Mouse (Mus musculus) MEL (cell line): ENCODE data around the gene Lcn3. TPM values are rescaled to one million over a fixed set of nuclear protein-coding genes. Genes with fewer than 3 reads are reported as not detected.

Source experiments
- DNase-seq: peaks from one replicate; pipeline ENCODE4 v3.0.0; 2011; ENCODE audit warnings: low read depth, low spot score
- H3K27ac ChIP-seq: 2 replicates; pipeline ENCODE4 v1.5.1; 2012; ENCODE audit warnings: low read depth, mild to moderate bottlenecking, control low read depth, low read length, moderate library complexity; ENCODE audit not compliant: control insufficient read depth
- H3K27me3 ChIP-seq, 2 experiments: fragments of 150-350 bp in 1 of 2; sonication (generic) in 1 of 2; 2 replicates each; pipeline ENCODE4 v1.6.1; 2012; ENCODE audit warnings: low read length in 2 of 2, mild to moderate bottlenecking in 2 of 2, improper control_type of control experiment in 1 of 2, moderate library complexity in 1 of 2; ENCODE audit not compliant: insufficient read depth in 2 of 2, control insufficient read depth in 1 of 2
- H3K36me3 ChIP-seq, 2 experiments: 2 replicates each; pipeline ENCODE4 v1.6.1; 2012 to 2014; ENCODE audit warnings: low read length in 2 of 2, improper control_type of control experiment in 1 of 2, inconsistent platforms in 1 of 2, mild to moderate bottlenecking in 1 of 2; ENCODE audit not compliant: insufficient read depth in 2 of 2, control insufficient read depth in 1 of 2
- H3K4me1 ChIP-seq, 2 experiments: fragments of 150-350 bp in 1 of 2; sonication (generic) in 1 of 2; 2 replicates each; pipeline ENCODE4 v1.6.1; 2012; ENCODE audit warnings: low read length in 2 of 2, improper control_type of control experiment in 1 of 2, mild to moderate bottlenecking in 1 of 2; ENCODE audit not compliant: insufficient read depth in 2 of 2, control insufficient read depth in 1 of 2
- H3K4me3 ChIP-seq, 2 experiments: fragments of 150-350 bp in 1 of 2; sonication (generic) in 1 of 2; 2 replicates each; pipeline ENCODE4 v1.5.1; 2012; ENCODE audit warnings: low read depth in 2 of 2, low read length in 2 of 2, mild to moderate bottlenecking in 2 of 2, moderate library complexity in 2 of 2, control low read depth in 1 of 2, improper control_type of control experiment in 1 of 2; ENCODE audit not compliant: control insufficient read depth in 1 of 2, insufficient read depth in 1 of 2
- H3K79me2 ChIP-seq: 2 replicates; pipeline ENCODE4 v1.6.1; 2012; ENCODE audit warnings: mild to moderate bottlenecking, low read length, moderate library complexity; ENCODE audit not compliant: control insufficient read depth, poor library complexity, insufficient read depth
- H3K9ac ChIP-seq: 2 replicates; pipeline ENCODE4 v1.6.1; 2012; ENCODE audit warnings: low read depth, mild to moderate bottlenecking, control low read depth, low read length, moderate library complexity; ENCODE audit not compliant: control insufficient read depth, poor library complexity, severe bottlenecking
- H3K9me3 ChIP-seq: fragments of 150-350 bp; sonication (generic); replicated peaks from 2 replicates; pipeline ENCODE4 v1.6.1; 2012; ENCODE audit warnings: mild to moderate bottlenecking, low read length, improper control_type of control experiment, moderate library complexity; ENCODE audit not compliant: insufficient read depth
- BHLHE40 ChIP-seq: IDR thresholded peaks from 2 replicates; pipeline ENCODE4 v1.6.1; 2012; ENCODE audit warnings: low read depth, mild to moderate bottlenecking, inconsistent platforms, low read length, improper control_type of control experiment, borderline replicate concordance
- CHD1 ChIP-seq: IDR thresholded peaks from 2 replicates; pipeline ENCODE4 v1.6.1; 2012; ENCODE audit warnings: low read depth, mild to moderate bottlenecking, inconsistent platforms, low read length, improper control_type of control experiment
- ELF1 ChIP-seq: IDR thresholded peaks from 2 replicates; pipeline ENCODE4 v1.6.1; 2014; ENCODE audit warnings: low read depth, mild to moderate bottlenecking, inconsistent platforms, low read length, improper control_type of control experiment, moderate library complexity
- EP300 ChIP-seq, 2 experiments: IDR thresholded peaks; 2 replicates each; pipeline ENCODE4 v1.6.1; 2011; ENCODE audit warnings: improper control_type of control experiment in 2 of 2, low read length in 2 of 2, low read depth in 1 of 2, mild to moderate bottlenecking in 1 of 2
- ETS1 ChIP-seq: IDR thresholded peaks from 2 replicates; pipeline ENCODE4 v1.6.1; 2012; ENCODE audit warnings: low read depth, mild to moderate bottlenecking, inconsistent platforms, low read length, improper control_type of control experiment, moderate library complexity
- GABPA ChIP-seq: IDR thresholded peaks from 2 replicates; pipeline ENCODE4 v1.6.1; 2012; ENCODE audit warnings: low read depth, mild to moderate bottlenecking, inconsistent platforms, low read length, improper control_type of control experiment, moderate library complexity
- MAFK ChIP-seq: IDR thresholded peaks from 2 replicates; pipeline ENCODE4 v1.6.1; 2011; ENCODE audit warnings: low read depth, mild to moderate bottlenecking, low read length, improper control_type of control experiment, borderline replicate concordance
- MAX ChIP-seq: IDR thresholded peaks from 2 replicates; pipeline ENCODE4 v1.6.1; 2011; ENCODE audit warnings: low read length, improper control_type of control experiment
- MAZ ChIP-seq: IDR thresholded peaks from 2 replicates; pipeline ENCODE4 v1.6.1; 2012; ENCODE audit warnings: low read depth, mild to moderate bottlenecking, inconsistent platforms, low read length, improper control_type of control experiment
- MEF2A ChIP-seq: IDR thresholded peaks from 2 replicates; pipeline ENCODE4 v1.6.1; 2014; ENCODE audit warnings: low read depth, mild to moderate bottlenecking, inconsistent platforms, low read length, improper control_type of control experiment; ENCODE audit not compliant: poor library complexity, insufficient replicate concordance, severe bottlenecking; ENCODE audit errors: extremely low read depth
- POLR2A ChIP-seq, 2 experiments: IDR thresholded peaks; 2 replicates each; pipeline ENCODE4 v1.6.1; 2011 to 2012; ENCODE audit warnings: low read length in 2 of 2, mild to moderate bottlenecking in 2 of 2, control low read depth in 1 of 2, improper control_type of control experiment in 1 of 2, low read depth in 1 of 2, moderate library complexity in 1 of 2; ENCODE audit not compliant: control insufficient read depth in 1 of 2, insufficient read depth in 1 of 2, poor library complexity in 1 of 2
- POLR2AphosphoS5 ChIP-seq: IDR thresholded peaks from 2 replicates; pipeline ENCODE4 v1.6.1; 2012; ENCODE audit warnings: low read depth, borderline replicate concordance, mild to moderate bottlenecking, inconsistent platforms, low read length, moderate library complexity, mixed read lengths
- RCOR1 ChIP-seq: IDR thresholded peaks from 2 replicates; pipeline ENCODE4 v1.6.1; 2012; ENCODE audit warnings: low read depth, mild to moderate bottlenecking, inconsistent platforms, low read length, improper control_type of control experiment
- TAL1 ChIP-seq: IDR thresholded peaks from 2 replicates; pipeline ENCODE4 v1.6.1; 2012; ENCODE audit warnings: mild to moderate bottlenecking, inconsistent platforms, low read length, moderate library complexity, mixed read lengths
- TBP ChIP-seq: IDR thresholded peaks from 2 replicates; pipeline ENCODE4 v1.8.0; 2011; ENCODE audit warnings: low read depth, low read length, improper control_type of control experiment
- ZC3H11A ChIP-seq: IDR thresholded peaks from 2 replicates; pipeline ENCODE4 v1.6.1; 2012; ENCODE audit warnings: low read depth, mild to moderate bottlenecking, inconsistent platforms, low read length, improper control_type of control experiment
- polyA plus RNA-seq, 2 experiments: library from polyadenylated mRNA; stranded (reverse) in 1 of 2; unstranded in 1 of 2; fragments of >175 nt in 1 of 2; fragments of >200 nt in 1 of 2; gene quantifications; 2 replicates each; pipeline versions ENCODE4 v1.2.1 to v1.2.4; 2012; ENCODE audit warnings: low replicate concordance in 2 of 2, low read depth in 1 of 2; ENCODE audit not compliant: insufficient read length in 2 of 2, insufficient read depth in 1 of 2, missing spikeins in 1 of 2
- total RNA-seq: library from RNA; depleted of rRNA; stranded (reverse); fragments of 300-350 nt; gene quantifications from 2 replicates; pipeline ENCODE4 v1.2.3, GENCODE M21; 2012

Gene Lcn3
- total and polyA plus RNA-seq, 3 experiments = not detected

GRCm38 (mm10) chr2:25741671-25742070 lies 23.7 kb upstream of the Lcn3 start:
- Histone ChIP-seq H3K9ac (no peak overlapping the region), H3K79me2 (no peaks in the 10 kb centered on the region), H3K27ac (no peak overlapping the region), H3K4me1 (no peaks in the 10 kb centered on the region), H3K36me3 (no peaks in the 10 kb centered on the region), H3K9me3 (no peaks in the 10 kb centered on the region), H3K4me3 (no peak overlapping the region), H3K27me3 (no peaks in the 10 kb centered on the region; a peak in 1 of 4 replicates)
- TF ChIP-seq MAFK = no peak
- no peak for TF ChIP-seq CHD1
- DNase-seq = peak; percentile 56

GRCm38 (mm10) chr2:25754201-25754600 lies 11.2 kb upstream of the Lcn3 start:
- no peak overlapping the region for H3K4me3 ChIP-seq
- H3K9ac ChIP-seq = no peak overlapping the region
- H3K9me3 ChIP-seq = no peaks in the 10 kb centered on the region
- DNase-seq = no peak
- H3K36me3 ChIP-seq = no peaks in the 10 kb centered on the region
- H3K79me2 ChIP-seq = no peaks in the 10 kb centered on the region
- H3K4me1 ChIP-seq = no peaks in the 10 kb centered on the region
- H3K27me3 ChIP-seq = no peaks in the 10 kb centered on the region; a peak in 2 of 4 replicates
- H3K27ac ChIP-seq = no peak overlapping the region
- TF ChIP-seq EP300 (IDR thresholded peaks at IDR 0.05; ENCODE audit: low read depth in 1 of 2, low read length in 2 of 2) (no peak), POLR2A (IDR thresholded peaks at IDR 0.05; ENCODE audit: control insufficient read depth in 1 of 2, insufficient read depth in 1 of 2, low read depth in 1 of 2, low read length in 2 of 2, poor library complexity in 1 of 2) (no peak), POLR2AphosphoS5 (no peak), RCOR1 (no peak)

GRCm38 (mm10) chr2:25758064-25758625 lies 7.2 kb upstream of the Lcn3 start:
- no peak for DNase-seq
- Histone ChIP-seq H3K27me3 (no peaks in the 10 kb centered on the region; a peak in 1 of 4 replicates), H3K27ac (no peak overlapping the region), H3K9me3 (no peaks in the 10 kb centered on the region), H3K79me2 (no peaks in the 10 kb centered on the region), H3K4me1 (no peaks in the 10 kb centered on the region), H3K9ac (no peak overlapping the region), H3K36me3 (no peaks in the 10 kb centered on the region), H3K4me3 (no peak overlapping the region)
- TF ChIP-seq ELF1 (no peak), TAL1 (no peak), MAX (no peak), ETS1 (no peak), BHLHE40 (no peak), ZC3H11A (no peak), GABPA (no peak), TBP (no peak), CHD1 (no peak), MAZ (no peak), MEF2A (no peak)
